Mouse (Mus musculus): ENCODE data around the gene Mcidas.

The Mcidas gene

GRCm38 (mm10) chr13:112993531-112994152 is at the start of gene Mcidas:
TSS of gene Mcidas (plus strand) at chr13:112993845.
- no peak for DNase-seq (ENCODE audit: low spot score)

- no peak for DNase-seq (ENCODE audit: low spot score)
Observed at GRCm38 (mm10) chr13:112945312-112945711, 48.3 kb upstream of the Mcidas start.

GRCm38 (mm10) chr13:112945900-112946299 is 47.7 kb upstream of the Mcidas start:
- DNase-seq (ENCODE audit: low spot score) = no peak

GRCm38 (mm10) chr13:112954067-112954466 is 39.6 kb upstream of the Mcidas start:
- DNase-seq (ENCODE audit: low spot score) = no peak

GRCm38 (mm10) chr13:112963081-112963480 is 30.6 kb upstream of the Mcidas start:
- no peak for DNase-seq (ENCODE audit: low spot score)

GRCm38 (mm10) chr13:112964421-112964820 is 29.2 kb upstream of the Mcidas start:
- no peak for DNase-seq (ENCODE audit: low spot score)

- no peak for DNase-seq (ENCODE audit: low spot score)
Observed at GRCm38 (mm10) chr13:112967267-112967666, 26.4 kb upstream of the Mcidas start.

- no peak for DNase-seq (ENCODE audit: low spot score)
Observed at GRCm38 (mm10) chr13:112976720-112977119, 16.9 kb upstream of the Mcidas start.

- DNase-seq (ENCODE audit: low spot score) = no peak
Observed at GRCm38 (mm10) chr13:112985605-112986450, 7.8 kb upstream of the Mcidas start.

- no peak for DNase-seq (ENCODE audit: low spot score)
Observed at GRCm38 (mm10) chr13:112986451-112986950, 7.1 kb upstream of the Mcidas start.

GRCm38 (mm10) chr13:112987532-112987943 is 6.1 kb upstream of the Mcidas start, which contains the start of gene Ccno:
TSS of gene Ccno (plus strand) at chr13:112987802.
- DNase-seq (ENCODE audit: low spot score) = peak; percentile 77

GRCm38 (mm10) chr13:112987991-112988390 is 5.7 kb upstream of the Mcidas start:
- DNase-seq (ENCODE audit: low spot score) = no peak

GRCm38 (mm10) chr13:112988866-112989265 is 4.8 kb upstream of the Mcidas start:
- no peak for DNase-seq (ENCODE audit: low spot score)

- DNase-seq (ENCODE audit: low spot score) = no peak
Observed at GRCm38 (mm10) chr13:112989541-112989940, 4.1 kb upstream of the Mcidas start.

GRCm38 (mm10) chr13:112990346-112990745 is 3.3 kb upstream of the Mcidas start:
- no peak for DNase-seq (ENCODE audit: low spot score)

GRCm38 (mm10) chr13:112994191-112994590 is 546 bp downstream of the Mcidas start:
- no peak for DNase-seq (ENCODE audit: low spot score)

GRCm38 (mm10) chr13:112996407-112996806 is 2.8 kb downstream of the Mcidas start:
- DNase-seq (ENCODE audit: low spot score) = no peak

GRCm38 (mm10) chr13:112997369-112997768 is 3.7 kb downstream of the Mcidas start:
- no peak for DNase-seq (ENCODE audit: low spot score)

GRCm38 (mm10) chr13:112998427-112999201 is 5.0 kb downstream of the Mcidas start:
- DNase-seq (ENCODE audit: low spot score) = no peak

- no peak for DNase-seq (ENCODE audit: low spot score)
Observed at GRCm38 (mm10) chr13:113000090-113000489, 6.4 kb downstream of the Mcidas start.

- no peak for DNase-seq (ENCODE audit: low spot score)
Observed at GRCm38 (mm10) chr13:113000576-113001318, 7.1 kb downstream of the Mcidas start.

GRCm38 (mm10) chr13:113012683-113013082 is 19.0 kb downstream of the Mcidas start:
- DNase-seq (ENCODE audit: low spot score) = no peak
